Mouse (Mus musculus): Measurements from ENCODE around the gene Scgb1b30. TPM values are rescaled to one million over a fixed set of nuclear protein-coding genes. Genes with fewer than 3 reads are reported as not detected.

Gene Scgb1b30
- total RNA-seq, 1 experiment = not detected

- no peak for DNase-seq (ENCODE audit: low read depth, low spot score)
- Histone ChIP-seq H3K27ac (ENCODE audit: insufficient read depth, low read depth, low read length, poor library complexity, severe bottlenecking) (no peak overlapping the region), H3K36me3 (ENCODE audit: control insufficient read depth, insufficient read depth, low read length, poor library complexity, severe bottlenecking) (no peaks in the 10 kb centered on the region; the same call in 1 of the 2 replicates), H3K9ac (ENCODE audit: insufficient read depth, low read depth, low read length, poor library complexity, severe bottlenecking) (no peak overlapping the region), H3K4me3 (ENCODE audit: insufficient read depth in 1 of 2, low read depth in 1 of 2, low read length in 2 of 2, poor library complexity in 1 of 2, severe bottlenecking in 1 of 2) (no peak overlapping the region), H3K4me1 (ENCODE audit: control insufficient read depth in 2 of 2, insufficient read depth in 2 of 2, low read length in 2 of 2, poor library complexity in 1 of 2) (peaks cover 2 to 16% of the 10 kb centered on the region in 2 experiments; a peak in 3 of 4 replicates), H3K9me3 (ENCODE audit: control insufficient read depth, insufficient read depth, low read depth, low read length) (no peaks in the 10 kb centered on the region)
- in situ Hi-C loops (cut with MboI; ENCODE audit: low sequenced_read_pairs in 2 of 2, unreplicated experiment in 2 of 2) = no loop called here
- no peak for TF ChIP-seq ZNF384 (IDR thresholded peaks at IDR 0.05; ENCODE audit: low read depth, low read length)
- TF ChIP-seq MAFK (IDR thresholded peaks at IDR 0.05; ENCODE audit: insufficient read depth, low read depth, low read length) = no peak
- TF ChIP-seq ZC3H11A (IDR thresholded peaks at IDR 0.05; ENCODE audit: borderline replicate concordance, low read depth, low read length) = no peak
- no peak for TF ChIP-seq HCFC1 (IDR thresholded peaks at IDR 0.05; ENCODE audit: borderline replicate concordance, insufficient read depth, low read length)
- TF ChIP-seq CHD2 (IDR thresholded peaks at IDR 0.05; ENCODE audit: low read depth, low read length) = no peak
Observed at GRCm38 (mm10) chr7:34134336-34134735, 39.1 kb downstream of the Scgb1b30 start.

GRCm38 (mm10) chr7:34139493-34139892 lies 44.3 kb downstream of the Scgb1b30 start:
- H3K4me1 ChIP-seq (ENCODE audit: control insufficient read depth in 2 of 2, insufficient read depth in 2 of 2, low read length in 2 of 2, poor library complexity in 1 of 2) = peaks cover 0 to 5% of the 10 kb centered on the region in 2 experiments; a peak in 2 of 4 replicates
- H3K9ac ChIP-seq (ENCODE audit: insufficient read depth, low read depth, low read length, poor library complexity, severe bottlenecking) = no peak overlapping the region
- in situ Hi-C loops (cut with MboI; ENCODE audit: low sequenced_read_pairs in 2 of 2, unreplicated experiment in 2 of 2) = no loop called here
- H3K36me3 ChIP-seq (ENCODE audit: control insufficient read depth, insufficient read depth, low read length, poor library complexity, severe bottlenecking) = peaks cover 35% of the 10 kb centered on the region
- TF ChIP-seq HCFC1 (IDR thresholded peaks at IDR 0.05; ENCODE audit: borderline replicate concordance, insufficient read depth, low read length) = no peak
- TF ChIP-seq MAFK (IDR thresholded peaks at IDR 0.05; ENCODE audit: insufficient read depth, low read depth, low read length) = no peak
- no peak for TF ChIP-seq CHD2 (IDR thresholded peaks at IDR 0.05; ENCODE audit: low read depth, low read length)
- TF ChIP-seq ZC3H11A (IDR thresholded peaks at IDR 0.05; ENCODE audit: borderline replicate concordance, low read depth, low read length) = no peak
- no peak; the same call in 1 of the 2 replicates for TF ChIP-seq ZNF384 (IDR thresholded peaks at IDR 0.05; ENCODE audit: low read depth, low read length)
- H3K27ac ChIP-seq (ENCODE audit: insufficient read depth, low read depth, low read length, poor library complexity, severe bottlenecking) = no peak overlapping the region
- DNase-seq (ENCODE audit: low read depth, low spot score) = no peak
- no peak overlapping the region for H3K4me3 ChIP-seq (ENCODE audit: insufficient read depth in 1 of 2, low read depth in 1 of 2, low read length in 2 of 2, poor library complexity in 1 of 2, severe bottlenecking in 1 of 2)
- H3K9me3 ChIP-seq (ENCODE audit: control insufficient read depth, insufficient read depth, low read depth, low read length) = no peaks in the 10 kb centered on the region

- no peak for DNase-seq (ENCODE audit: low read depth, low spot score)
- peaks cover 0 to 4% of the 10 kb centered on the region in 2 experiments; a peak in 1 of 4 replicates for H3K4me1 ChIP-seq (ENCODE audit: control insufficient read depth in 2 of 2, insufficient read depth in 2 of 2, low read length in 2 of 2, poor library complexity in 1 of 2)
- no peaks in the 10 kb centered on the region for H3K9me3 ChIP-seq (ENCODE audit: control insufficient read depth, insufficient read depth, low read depth, low read length)
- H3K4me3 ChIP-seq (ENCODE audit: insufficient read depth in 1 of 2, low read depth in 1 of 2, low read length in 2 of 2, poor library complexity in 1 of 2, severe bottlenecking in 1 of 2) = no peak overlapping the region
- H3K36me3 ChIP-seq (ENCODE audit: control insufficient read depth, insufficient read depth, low read length, poor library complexity, severe bottlenecking) = peaks cover 47% of the 10 kb centered on the region
- TF ChIP-seq MAFK (IDR thresholded peaks at IDR 0.05; ENCODE audit: insufficient read depth, low read depth, low read length) = no peak
- TF ChIP-seq ZC3H11A (IDR thresholded peaks at IDR 0.05; ENCODE audit: borderline replicate concordance, low read depth, low read length) = no peak
- no peak for TF ChIP-seq ZNF384 (IDR thresholded peaks at IDR 0.05; ENCODE audit: low read depth, low read length)
- TF ChIP-seq HCFC1 (IDR thresholded peaks at IDR 0.05; ENCODE audit: borderline replicate concordance, insufficient read depth, low read length) = no peak
- TF ChIP-seq CHD2 (IDR thresholded peaks at IDR 0.05; ENCODE audit: low read depth, low read length) = no peak
- in situ Hi-C loops (cut with MboI; ENCODE audit: low sequenced_read_pairs in 2 of 2, unreplicated experiment in 2 of 2) = no loop called here
- H3K9ac ChIP-seq (ENCODE audit: insufficient read depth, low read depth, low read length, poor library complexity, severe bottlenecking) = no peak overlapping the region
- H3K27ac ChIP-seq (ENCODE audit: insufficient read depth, low read depth, low read length, poor library complexity, severe bottlenecking) = no peak overlapping the region
Observed at GRCm38 (mm10) chr7:34141123-34141522, 45.9 kb downstream of the Scgb1b30 start.

DNA sequence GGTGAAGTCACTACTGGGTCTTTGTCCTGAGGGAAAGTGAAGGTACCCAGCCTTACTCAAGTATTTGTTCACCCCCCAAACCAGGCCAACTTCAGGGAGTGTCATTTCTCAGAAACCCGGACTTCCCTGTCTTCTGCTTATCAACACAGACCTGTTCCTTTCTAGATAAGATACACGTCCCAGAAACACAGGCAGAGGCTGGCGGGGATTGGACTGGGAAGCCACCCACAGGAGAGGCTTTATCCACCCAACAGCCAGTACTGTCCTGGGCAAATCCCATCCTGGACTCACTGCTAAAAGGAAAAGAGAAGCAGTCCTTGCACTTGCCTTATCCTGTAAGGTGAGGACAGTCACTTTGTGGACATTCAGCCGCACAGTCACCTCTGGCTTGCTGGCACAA lies 52.0 kb downstream of the Scgb1b30 start:
- no peak overlapping the region for H3K4me3 ChIP-seq (ENCODE audit: insufficient read depth in 1 of 2, low read depth in 1 of 2, low read length in 2 of 2, poor library complexity in 1 of 2, severe bottlenecking in 1 of 2)
- H3K27ac ChIP-seq (ENCODE audit: insufficient read depth, low read depth, low read length, poor library complexity, severe bottlenecking) = no peak overlapping the region
- peaks cover 73% of the 10 kb centered on the region for H3K36me3 ChIP-seq (ENCODE audit: control insufficient read depth, insufficient read depth, low read length, poor library complexity, severe bottlenecking)
- H3K9me3 ChIP-seq (ENCODE audit: control insufficient read depth, insufficient read depth, low read depth, low read length) = no peaks in the 10 kb centered on the region
- in situ Hi-C loops (cut with MboI; ENCODE audit: low sequenced_read_pairs in 2 of 2, unreplicated experiment in 2 of 2) = no loop called here
- H3K9ac ChIP-seq (ENCODE audit: insufficient read depth, low read depth, low read length, poor library complexity, severe bottlenecking) = no peak overlapping the region
- DNase-seq (ENCODE audit: low read depth, low spot score) = no peak
- no peaks in the 10 kb centered on the region for H3K4me1 ChIP-seq (ENCODE audit: control insufficient read depth in 2 of 2, insufficient read depth in 2 of 2, low read length in 2 of 2, poor library complexity in 1 of 2)
- TF ChIP-seq ZNF384 (IDR thresholded peaks at IDR 0.05; ENCODE audit: low read depth, low read length) (no peak), ZC3H11A (IDR thresholded peaks at IDR 0.05; ENCODE audit: borderline replicate concordance, low read depth, low read length) (no peak), MAFK (IDR thresholded peaks at IDR 0.05; ENCODE audit: insufficient read depth, low read depth, low read length) (no peak), CHD2 (IDR thresholded peaks at IDR 0.05; ENCODE audit: low read depth, low read length) (no peak), HCFC1 (IDR thresholded peaks at IDR 0.05; ENCODE audit: borderline replicate concordance, insufficient read depth, low read length) (no peak)

Other genes with a start within 250 kb of the Scgb1b30 start
- gene Scgb2b26, start 150.4 kb upstream of the Scgb1b30 start, total RNA-seq (2012; rRNA removed) = not detected in 2 replicates
- not detected in 2 replicates for gene Scgb2b27, start 81.5 kb upstream of the Scgb1b30 start, total RNA-seq (2012; rRNA removed)
- gene Scgb1b27, start 73.9 kb upstream of the Scgb1b30 start, total RNA-seq (2012; rRNA removed) = not detected in 2 replicates
- 68.6 and 96.7 TPM in 2 replicates for gene Wtip, start 37.8 kb downstream of the Scgb1b30 start, total RNA-seq (2012; rRNA removed)
- 298 and 351 TPM in 2 replicates for gene Uba2, start 74.2 kb downstream of the Scgb1b30 start, total RNA-seq (2012; rRNA removed)
- gene Pdcd2l, start 101.2 kb downstream of the Scgb1b30 start, total RNA-seq (2012; rRNA removed) = 57.7 and 69.2 TPM in 2 replicates
- 227 and 285 TPM in 2 replicates for gene Gpi1, start 134.9 kb downstream of the Scgb1b30 start, total RNA-seq (2012; rRNA removed)
- gene Gm6096, start 155.6 kb downstream of the Scgb1b30 start, total RNA-seq (2012; rRNA removed) = not detected in 2 replicates
- 29.0 and 33.6 TPM in 2 replicates for gene 4931406P16Rik, start 218.1 kb downstream of the Scgb1b30 start, total RNA-seq (2012; rRNA removed)

Measured in ES-E14 (cell line).